Mouse (Mus musculus) cerebellum, postnatal 4 days (tissue): Measurements from ENCODE around the gene Rps6kl1.

ENCODE experiments used
- DNase-seq, 2 experiments: peaks; one replicate each; pipeline ENCODE4 v3.0.0; 2022; ENCODE audit warnings: low spot score in 2 of 2, mixed read lengths in 1 of 2

The Rps6kl1 gene

DNA sequence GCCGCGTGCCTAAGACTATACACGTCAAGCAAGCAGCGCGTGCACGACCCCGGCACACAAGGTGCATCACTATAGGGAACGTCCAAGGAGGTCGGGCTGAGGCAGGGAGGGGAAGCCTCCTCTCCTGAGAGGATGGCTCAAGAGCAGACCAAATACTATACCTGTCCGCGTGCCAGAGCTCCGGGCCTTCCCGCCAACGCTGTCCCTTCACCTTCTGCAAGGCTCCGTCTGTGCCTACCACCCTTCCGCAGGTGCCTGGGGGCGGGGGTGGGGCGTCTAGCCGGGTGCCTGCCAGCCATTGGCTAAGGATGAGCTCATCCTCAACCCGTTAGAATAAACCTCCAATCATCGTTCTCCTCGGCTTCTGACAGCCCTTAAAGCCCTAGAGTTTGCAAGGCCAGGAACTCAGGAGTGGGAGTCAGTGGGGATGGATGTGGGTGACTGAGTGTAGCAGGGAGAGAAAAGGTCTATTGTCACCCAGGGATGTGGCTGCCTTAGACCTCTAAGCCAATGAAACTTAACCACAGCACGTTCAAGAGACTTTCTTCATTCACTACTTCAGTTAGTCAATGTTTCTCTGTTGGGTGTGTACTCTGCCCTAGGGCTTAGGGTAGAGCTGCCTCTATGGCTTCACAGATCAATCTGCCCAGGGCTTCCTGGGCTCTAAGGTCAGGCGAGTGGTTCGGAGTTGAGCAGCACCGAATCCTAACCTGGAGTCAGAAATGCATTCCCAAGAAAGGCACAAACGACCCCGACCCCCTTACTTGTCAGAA lies at the start of gene Rps6kl1:
TSS of gene Rps6kl1 (minus strand) at position 263 of the 773 bp plus-strand sequence.
- DNase-seq, result peak; percentile 50 to 72

DNA sequence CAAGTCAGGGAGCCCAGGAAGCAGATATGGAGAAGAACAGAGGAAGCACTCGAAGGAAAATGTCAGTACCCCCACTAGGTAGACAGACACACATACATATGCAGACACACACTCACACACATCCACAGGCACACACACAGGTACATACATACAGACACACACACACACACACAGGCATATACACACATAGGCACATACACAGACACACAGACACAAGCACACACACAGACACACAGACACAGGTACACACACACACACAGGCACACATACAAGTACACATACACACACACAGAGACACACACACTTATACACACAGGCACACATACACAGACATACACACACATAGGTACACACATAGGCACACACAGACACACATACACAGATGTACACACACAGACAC lies 48.9 kb upstream of the Rps6kl1 start:
- no peak for DNase-seq

DNA sequence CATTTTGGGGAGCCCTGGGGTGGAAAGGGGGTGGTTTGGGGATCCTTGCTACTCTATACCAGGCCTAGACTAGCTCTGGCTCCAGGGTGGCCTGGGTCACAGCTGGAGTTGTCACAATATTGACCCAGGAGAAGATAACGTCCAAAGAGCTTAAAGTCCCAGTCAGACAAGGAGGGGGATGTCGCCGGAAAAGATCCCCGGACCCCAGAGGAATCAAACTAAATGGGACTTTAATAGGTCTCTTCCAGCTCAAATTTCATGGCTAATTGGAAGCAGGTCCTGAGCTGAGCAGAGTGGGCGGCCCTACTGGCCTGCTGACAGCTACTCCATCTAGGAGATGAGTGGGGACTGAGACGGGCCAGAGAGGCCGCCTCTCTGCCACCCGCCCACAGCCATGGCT lies 46.9 kb upstream of the Rps6kl1 start:
- DNase-seq, result no peak

- no peak for DNase-seq
Observed at GRCm38 (mm10) chr12:85197371-85197770, 46.3 kb upstream of the Rps6kl1 start.

- no peak for DNase-seq
Observed at GRCm38 (mm10) chr12:85196191-85196590, 45.1 kb upstream of the Rps6kl1 start.

DNA sequence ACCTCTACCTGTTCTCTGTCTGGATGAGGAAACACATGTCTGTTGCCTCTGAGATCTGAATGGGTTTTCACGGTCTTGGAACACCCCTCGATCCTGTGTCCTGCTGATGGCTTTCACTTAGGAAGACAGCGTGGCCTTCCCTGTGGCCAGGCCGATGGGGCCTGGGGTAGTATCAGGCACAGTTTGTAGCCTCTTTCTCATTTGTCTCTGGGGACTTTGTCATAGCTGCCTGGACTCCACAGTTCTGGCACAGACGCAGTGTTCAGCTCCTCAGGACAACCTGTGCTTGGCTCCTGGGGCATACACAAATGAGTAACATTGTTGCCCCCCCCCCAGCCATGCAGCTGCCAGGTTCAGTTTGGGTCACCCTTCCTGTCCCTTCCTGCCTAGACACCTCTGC lies 44.0 kb upstream of the Rps6kl1 start:
- DNase-seq, result no peak

DNA sequence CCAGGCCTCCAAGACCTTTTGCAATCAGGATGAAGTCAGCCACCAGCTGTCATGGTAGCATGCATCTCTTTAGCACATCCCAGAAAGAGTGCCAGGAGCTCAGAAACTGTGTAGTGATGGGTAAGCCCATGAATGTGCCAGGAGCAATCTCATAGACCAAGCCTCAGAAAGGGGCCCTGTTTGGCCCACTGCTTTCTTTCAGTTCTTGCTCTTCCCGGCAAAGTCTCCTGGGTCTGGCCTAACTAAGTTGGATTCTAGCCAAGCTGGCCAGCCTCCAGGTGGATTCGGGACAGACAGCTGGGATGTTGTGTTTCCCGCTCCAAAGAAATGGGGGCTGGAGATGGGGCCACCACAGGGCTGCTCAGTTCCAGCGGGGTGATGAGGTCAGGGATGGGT lies 43.6 kb upstream of the Rps6kl1 start:
- peak; percentile 73 to 94 for DNase-seq

DNA sequence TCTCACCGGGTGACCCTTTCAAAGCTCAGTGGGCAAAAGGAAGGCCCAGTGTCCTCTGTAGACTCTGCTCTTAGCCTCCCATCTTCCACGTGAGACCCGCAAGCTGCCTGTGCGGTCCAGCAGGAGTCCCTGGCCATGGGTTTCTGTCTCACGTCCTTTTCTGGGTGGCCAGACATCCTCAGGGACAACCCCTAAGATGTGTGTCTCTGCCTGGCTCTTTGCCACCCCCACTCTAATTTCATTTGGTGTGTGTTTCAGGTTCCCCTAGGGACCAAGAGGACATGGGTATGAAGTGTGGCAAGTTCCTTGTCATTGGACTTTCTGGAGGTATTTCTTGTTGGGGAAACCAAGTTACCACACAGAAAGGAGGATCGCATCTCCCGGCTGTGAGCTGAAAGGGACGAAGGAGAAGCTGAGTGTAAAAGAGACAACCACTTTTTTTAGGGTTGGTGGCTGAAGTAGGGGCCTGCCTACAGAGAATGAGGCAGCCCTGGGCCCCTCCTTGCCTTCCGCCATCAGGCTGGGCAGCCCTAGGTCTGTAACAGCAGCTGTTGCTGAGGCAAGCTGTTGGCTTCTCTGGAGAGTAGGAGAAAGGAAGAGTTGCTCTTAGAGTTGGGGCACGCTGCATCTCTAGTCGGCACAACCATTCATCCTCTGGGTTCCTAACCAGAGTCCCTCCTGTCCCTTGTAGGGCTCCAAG lies 43.0 kb upstream of the Rps6kl1 start:
- no peak for DNase-seq

GRCm38 (mm10) chr12:85193146-85193545 lies 42.1 kb upstream of the Rps6kl1 start:
- DNase-seq, result no peak

DNA sequence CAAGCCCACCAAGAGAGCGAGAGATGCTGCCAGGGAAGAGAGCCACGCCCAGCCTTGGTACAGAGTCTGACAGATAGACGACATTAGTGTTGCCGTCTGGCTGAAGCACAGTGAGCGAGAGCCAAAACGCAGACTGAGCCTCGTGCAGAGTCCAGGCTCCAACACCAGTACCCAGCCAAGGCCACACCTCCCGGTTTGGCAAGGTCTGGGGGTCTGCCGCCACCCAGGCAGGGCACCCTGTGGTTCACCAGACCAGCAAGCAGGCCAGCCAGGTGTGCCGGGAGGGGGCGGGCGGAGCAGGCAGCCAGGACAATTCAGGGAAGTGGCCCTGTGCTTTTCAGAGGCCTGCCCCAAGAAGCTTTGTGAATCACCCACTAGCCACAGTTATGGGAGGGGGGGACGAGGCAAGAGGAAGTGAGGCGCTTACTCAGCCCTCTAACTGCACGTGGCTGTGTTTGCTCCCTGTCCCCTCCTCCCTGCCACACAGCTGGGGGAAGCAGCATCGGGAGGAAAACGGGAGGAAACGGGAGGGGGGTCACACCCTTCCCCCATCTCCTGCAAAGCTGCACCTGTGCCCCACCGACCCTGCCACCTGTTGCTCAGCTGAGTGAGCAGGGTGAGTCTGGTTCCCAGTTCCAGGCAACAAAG lies 41.5 kb upstream of the Rps6kl1 start:
- peak in 1 of 2 experiments; percentile 67 for DNase-seq

DNA sequence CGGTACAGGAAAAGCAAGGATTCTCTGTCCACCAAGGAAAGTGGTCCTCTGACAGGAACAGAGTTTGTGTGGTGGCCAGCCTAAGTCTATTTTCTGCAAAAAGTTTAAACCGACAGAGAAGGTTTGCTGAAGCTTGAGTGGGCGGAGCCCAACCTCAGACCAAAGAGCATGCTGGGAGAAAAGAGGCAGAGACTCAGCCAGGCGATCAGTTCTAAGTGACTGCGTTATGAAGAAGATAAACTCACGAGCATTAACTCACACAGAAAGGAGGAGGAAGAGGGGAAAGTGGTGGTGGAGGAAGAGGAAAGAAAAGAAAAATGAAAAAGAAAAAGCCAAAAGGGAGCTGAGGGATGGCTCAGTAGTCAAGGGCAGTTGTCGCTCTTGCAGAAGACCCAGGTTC lies 39.2 kb upstream of the Rps6kl1 start:
- DNase-seq, result no peak

DNA sequence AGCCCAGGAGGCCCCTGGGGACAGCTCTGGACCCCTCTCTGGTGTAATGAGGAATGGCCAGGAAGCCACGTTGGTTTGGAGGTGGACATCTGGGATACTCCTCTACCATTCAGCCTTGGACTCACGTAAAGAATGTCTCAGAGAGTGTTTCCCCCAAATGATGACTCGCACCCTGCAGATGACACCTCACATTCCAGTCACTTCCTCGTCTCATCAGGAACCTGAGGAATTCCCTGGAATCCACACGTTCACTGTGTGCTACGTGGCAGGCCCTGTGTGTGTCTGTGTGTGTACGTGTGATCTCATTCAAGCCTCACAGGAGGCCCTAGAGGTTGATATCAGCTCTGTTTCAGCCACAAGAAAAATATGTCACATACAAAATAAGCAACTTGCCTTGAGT lies 35.3 kb upstream of the Rps6kl1 start:
- DNase-seq, result no peak

DNA sequence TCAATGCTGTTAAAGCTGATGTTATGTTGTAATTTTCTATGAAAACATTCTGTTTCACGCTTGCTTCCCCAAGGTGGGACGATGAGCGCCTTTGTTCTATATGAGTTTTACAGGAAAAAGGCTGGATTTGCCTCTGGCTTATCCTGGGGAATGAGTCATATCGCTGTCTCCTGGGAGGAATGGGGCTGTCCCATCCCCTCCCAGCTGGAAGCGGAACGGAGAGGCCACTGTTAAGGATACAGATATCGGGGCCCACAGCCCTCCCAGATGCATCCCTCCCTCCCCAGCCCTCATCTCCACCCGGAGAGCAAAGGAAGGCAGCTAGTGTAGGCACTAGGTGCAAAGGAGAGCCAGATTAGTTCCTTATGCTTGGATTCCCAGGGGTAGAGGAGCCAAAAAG lies 34.7 kb upstream of the Rps6kl1 start:
- DNase-seq, result peak in 1 of 2 experiments; percentile 14

DNA sequence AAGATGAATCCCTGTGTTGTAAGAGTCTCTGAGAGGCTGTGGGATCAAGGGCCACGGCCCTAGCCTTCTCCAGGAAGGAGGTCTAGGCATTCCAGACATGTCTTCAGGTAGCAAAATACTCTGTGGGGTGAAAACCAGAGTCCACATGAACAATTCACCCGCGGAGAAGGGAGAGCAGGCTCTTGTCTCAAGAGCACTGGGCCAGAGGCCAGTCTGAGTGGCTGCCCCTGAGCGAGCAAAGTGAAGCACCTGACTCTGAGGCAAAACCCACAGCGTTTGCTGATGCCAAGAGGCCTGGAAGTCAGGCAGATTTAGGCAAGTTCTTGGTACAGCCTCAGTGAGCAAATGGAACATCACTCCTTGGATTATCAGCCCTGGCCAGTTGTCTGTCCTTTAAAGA lies 33.1 kb upstream of the Rps6kl1 start:
- DNase-seq, result no peak

DNA sequence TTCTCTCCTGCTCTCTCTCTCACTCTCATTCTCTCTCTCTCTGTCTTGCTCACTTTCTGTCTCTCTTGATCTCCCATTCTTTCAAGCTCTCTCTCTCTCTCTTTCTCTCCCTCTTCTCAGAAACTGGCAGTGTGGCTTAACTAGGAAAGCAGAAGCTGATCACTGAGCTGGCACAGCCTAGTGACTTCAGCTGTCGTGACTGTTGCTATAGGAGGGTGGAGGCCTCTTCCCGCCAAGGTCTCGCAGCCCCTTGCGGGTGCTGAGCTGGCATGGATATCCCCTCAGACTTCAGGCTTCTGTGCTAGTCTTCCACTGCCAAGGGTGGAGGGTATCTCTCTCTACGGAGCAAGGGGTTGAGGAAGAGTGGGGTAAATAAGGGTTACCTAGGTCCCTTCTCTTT lies 31.8 kb upstream of the Rps6kl1 start:
- no peak for DNase-seq

DNA sequence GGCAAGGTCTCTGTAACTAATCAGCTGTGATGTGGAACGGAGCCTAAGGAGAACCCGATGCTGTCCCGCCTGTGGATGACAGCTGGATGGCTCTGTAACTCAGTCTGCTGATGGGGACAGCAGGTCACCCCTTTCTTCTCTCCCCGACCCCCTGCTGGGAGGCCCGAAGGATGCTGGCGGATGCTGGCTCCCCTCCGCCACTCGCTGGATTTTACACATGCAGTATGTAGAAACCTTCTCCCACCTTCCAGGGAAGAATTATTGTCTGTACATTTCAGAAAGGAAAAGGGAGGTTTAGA lies 31.2 kb upstream of the Rps6kl1 start:
- no peak for DNase-seq

GRCm38 (mm10) chr12:85181475-85182344 lies 30.6 kb upstream of the Rps6kl1 start:
- DNase-seq, result no peak

DNA sequence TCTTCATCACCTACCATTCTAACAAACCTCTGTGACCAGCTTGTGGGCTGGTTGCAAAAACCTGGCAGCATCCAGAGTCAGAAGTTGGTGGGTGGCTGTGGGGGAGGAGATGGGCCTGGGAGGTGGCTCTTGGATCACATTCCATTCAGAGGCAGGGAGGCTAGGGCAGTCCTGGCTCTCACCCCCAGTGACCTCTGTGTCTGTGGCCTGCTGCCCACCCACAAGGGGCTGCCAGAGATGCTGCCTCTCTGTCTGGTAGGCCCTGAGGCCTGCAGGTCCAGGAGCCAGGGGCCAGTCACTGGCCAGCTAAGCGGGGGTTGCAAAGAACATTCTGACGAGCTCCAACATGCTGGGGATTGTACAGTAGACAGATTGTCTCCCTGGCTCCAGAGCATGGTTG lies 27.2 kb upstream of the Rps6kl1 start:
- no peak for DNase-seq

- DNase-seq, result no peak
Observed at GRCm38 (mm10) chr12:85177740-85178239, 26.7 kb upstream of the Rps6kl1 start, which contains the start of gene Pgf. Gene Pgf, minus strand, starts transcription at chr12:85177790.

- peak in 1 of 2 experiments; percentile 14 for DNase-seq
Observed at GRCm38 (mm10) chr12:85176846-85177523, 25.9 kb upstream of the Rps6kl1 start.
